Mouse (Mus musculus) olfactory bulb, adult 2 months (tissue): ENCODE measurements around the gene Actb. TPM values are rescaled to one million over a fixed set of nuclear protein-coding genes. Genes with fewer than 3 reads are reported as not detected.

Source experiments
- H3K27ac ChIP-seq: fragments of 200-500 bp; 2 replicates; pipeline ENCODE4 v1.5.1; 2012; ENCODE audit warnings: low read depth, low read length; ENCODE audit not compliant: insufficient read depth
- H3K4me1 ChIP-seq: fragments of 200-500 bp; 2 replicates; pipeline ENCODE4 v1.6.1; 2012; ENCODE audit warnings: low read length; ENCODE audit not compliant: control insufficient read depth, insufficient read depth
- H3K4me3 ChIP-seq: fragments of 200-500 bp; 2 replicates; pipeline ENCODE4 v1.5.1; 2012; ENCODE audit warnings: mild to moderate bottlenecking, low read depth, low read length, moderate library complexity; ENCODE audit not compliant: insufficient read depth
- CTCF ChIP-seq: fragments of 200-500 bp; IDR thresholded peaks from 2 replicates; pipeline ENCODE4 v1.5.1; 2012; ENCODE audit warnings: low read depth, mild to moderate bottlenecking, low read length, moderate library complexity; ENCODE audit not compliant: insufficient read depth
- POLR2A ChIP-seq: fragments of 200-500 bp; IDR thresholded peaks from 2 replicates; pipeline ENCODE4 v1.6.1; 2012; ENCODE audit warnings: mild to moderate bottlenecking, low read depth, low read length, moderate library complexity; ENCODE audit not compliant: insufficient read depth
- WGBS: fragments of 180-500 bp; shearing (Covaris S2); methylation state at CpG from one replicate; pipeline ENCODE4 v1.1.7; 2018; 5-methylcytosine and 5-hydroxymethylcytosine counted together
- polyA plus RNA-seq: library from polyadenylated mRNA; stranded (reverse); fragments of >200 nt; gene quantifications from 2 replicates; pipeline ENCODE4 v1.2.4, GENCODE M21; 2012; ENCODE audit warnings: low replicate concordance; ENCODE audit not compliant: missing spikeins, insufficient read depth, insufficient read length

Gene Actb
- polyA plus RNA-seq, 1 experiment = 1,129 TPM

DNA sequence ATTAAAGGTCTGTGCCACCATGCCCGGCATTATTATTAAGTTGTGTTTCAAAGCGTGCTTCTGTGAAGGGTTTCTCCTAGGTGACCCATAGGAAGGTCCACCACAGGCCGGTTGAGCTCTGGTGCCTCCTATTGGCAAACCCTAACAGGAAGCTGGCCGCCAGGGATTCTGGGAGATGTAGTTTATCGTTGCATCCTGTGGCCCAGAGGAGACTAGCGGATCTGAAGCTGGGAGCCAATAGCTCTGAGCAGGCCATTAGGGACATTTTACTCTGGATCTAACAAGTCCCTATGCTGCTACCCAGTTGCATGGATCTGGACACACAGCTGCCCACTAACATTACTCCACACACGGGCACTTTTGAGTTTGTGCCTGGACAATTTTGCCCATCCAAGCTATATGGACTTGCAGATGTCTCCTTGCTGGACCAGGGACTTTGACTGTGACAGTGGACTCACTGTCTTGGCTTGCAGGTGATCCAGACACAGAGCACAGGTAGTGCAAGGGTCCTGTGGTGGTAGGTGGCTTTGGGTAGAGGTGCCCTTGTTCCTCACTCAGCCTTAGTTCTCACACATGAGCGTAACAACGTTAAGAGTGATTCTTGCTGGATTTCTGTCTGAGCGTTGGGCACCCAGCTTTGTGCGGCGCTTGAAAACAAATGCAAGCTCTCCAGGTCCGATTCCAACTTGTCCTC lies 29.2 kb upstream of the Actb start:
- peak; percentile 37; the same call in 1 of the 2 replicates for TF ChIP-seq CTCF
- TF ChIP-seq POLR2A = no peak
- Histone ChIP-seq H3K4me1 (peaks cover 4% of the 10 kb centered on the region), H3K27ac (no peak overlapping the region), H3K4me3 (no peak overlapping the region; the same call in 1 of the 2 replicates)
- 21% methylated on average over 13 of the region's 13 CpGs for WGBS

DNA sequence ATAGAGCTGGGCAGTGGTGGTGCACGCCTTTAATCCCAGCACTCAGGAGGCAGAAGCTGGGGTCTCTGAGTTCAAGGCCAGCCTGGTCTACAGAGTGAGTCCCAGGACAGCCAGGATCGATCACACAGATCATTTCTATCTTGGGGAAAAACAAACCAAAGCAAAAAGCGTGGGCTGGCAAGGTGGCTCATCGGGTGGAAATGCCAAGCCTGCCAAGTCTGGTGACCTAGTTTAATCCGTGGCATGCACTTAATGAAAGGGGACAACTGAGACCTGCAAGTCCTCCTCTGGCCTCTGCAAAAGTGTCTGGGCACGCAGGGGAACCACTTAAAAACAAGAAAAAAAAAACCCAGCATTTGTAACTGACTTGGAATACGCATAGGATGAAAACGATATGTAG lies 26.2 kb upstream of the Actb start:
- Histone ChIP-seq H3K4me3 (no peak overlapping the region), H3K4me1 (peaks cover 8% of the 10 kb centered on the region), H3K27ac (no peak overlapping the region)
- TF ChIP-seq POLR2A (no peak), CTCF (no peak)
- 51% methylated on average over 8 of the region's 8 CpGs for WGBS

DNA sequence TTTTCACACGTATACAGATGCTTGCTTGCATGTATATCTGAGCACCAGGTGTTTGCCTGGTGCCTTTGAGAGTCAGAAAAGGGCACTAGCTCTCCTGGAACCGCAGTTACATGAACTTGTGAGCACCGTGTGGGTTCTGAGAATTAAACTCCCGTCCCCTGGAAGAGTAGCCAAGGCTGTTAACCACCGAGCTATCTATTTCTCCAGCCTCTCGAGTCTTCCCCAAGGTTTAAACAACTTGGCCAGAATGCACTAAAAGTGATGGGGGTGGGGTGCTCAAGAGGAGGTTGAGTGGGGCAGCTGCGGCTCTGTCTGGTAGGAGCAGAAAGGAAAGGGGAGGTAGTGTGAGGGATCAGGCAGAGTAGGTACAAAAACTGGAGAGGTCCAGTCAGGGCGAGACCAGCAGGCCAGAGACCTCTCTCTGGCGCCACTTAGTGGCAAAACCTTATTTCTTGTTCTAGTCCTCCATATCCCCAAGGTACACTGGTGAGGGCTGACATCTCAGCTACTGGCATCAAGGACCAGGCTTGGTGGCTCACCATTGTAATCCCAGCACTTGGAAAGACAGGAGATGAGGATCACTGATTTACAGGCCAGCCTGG lies 25.6 kb upstream of the Actb start:
- Histone ChIP-seq H3K4me1 (peaks cover 8% of the 10 kb centered on the region), H3K27ac (no peak overlapping the region), H3K4me3 (no peak overlapping the region)
- WGBS = 36% methylated on average over 9 of the region's 9 CpGs
- TF ChIP-seq POLR2A (no peak), CTCF (no peak; the same call in 1 of the 2 replicates)

DNA sequence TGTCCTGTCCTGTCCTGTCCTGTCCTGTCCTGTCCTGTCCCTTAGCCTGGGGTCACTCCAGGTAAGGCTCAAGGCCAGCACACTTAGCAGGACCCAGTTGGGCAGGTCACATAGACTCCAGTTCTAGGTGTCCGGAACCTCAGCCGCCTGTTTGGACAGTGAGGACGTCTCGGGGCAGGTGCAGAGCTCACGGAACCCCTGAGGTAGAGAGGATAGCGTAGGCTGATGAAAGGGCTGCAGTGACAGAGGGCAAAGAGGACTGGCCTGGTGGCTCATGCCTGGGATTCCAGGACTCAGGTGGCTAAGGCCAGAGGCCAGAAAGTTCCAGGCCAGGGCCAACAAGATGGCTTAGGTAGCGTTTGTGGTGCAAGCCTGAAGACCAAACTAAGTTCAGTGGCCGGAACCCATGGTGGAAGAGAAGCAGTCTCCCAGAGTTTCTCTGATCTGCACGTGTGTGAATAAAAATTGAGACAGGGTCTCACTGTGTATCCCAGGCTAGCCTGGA lies 24.7 kb upstream of the Actb start:
- Histone ChIP-seq H3K4me3 (no peak overlapping the region), H3K4me1 (peaks cover 8% of the 10 kb centered on the region), H3K27ac (no peak overlapping the region)
- 96% methylated on average over 9 of the region's 9 CpGs for WGBS
- no peak for TF ChIP-seq POLR2A
- TF ChIP-seq CTCF = no peak

DNA sequence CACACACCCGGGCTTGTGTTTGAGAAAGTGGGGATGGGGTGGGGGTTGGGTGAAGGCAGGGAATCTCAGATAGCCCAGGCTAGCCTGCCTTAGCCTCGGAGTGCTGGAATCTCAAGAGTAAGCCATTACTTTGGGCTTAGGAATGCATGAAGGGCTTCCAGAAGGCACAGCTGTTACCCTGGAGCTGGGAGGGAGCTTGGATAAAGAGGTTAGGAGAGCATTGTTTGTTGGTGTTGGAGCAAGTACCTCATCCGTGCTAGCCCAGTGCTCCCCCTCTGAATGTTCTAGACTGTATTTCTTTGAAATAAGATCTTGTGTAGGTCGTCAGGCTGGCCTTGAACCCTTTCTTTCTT lies 22.8 kb upstream of the Actb start:
- TF ChIP-seq POLR2A (no peak), CTCF (no peak)
- 17% methylated on average over 4 of the region's 4 CpGs for WGBS
- Histone ChIP-seq H3K4me1 (peaks cover 4% of the 10 kb centered on the region; the same call in 1 of the 2 replicates), H3K27ac (no peak overlapping the region), H3K4me3 (peak overlapping the region; percentile 51)

DNA sequence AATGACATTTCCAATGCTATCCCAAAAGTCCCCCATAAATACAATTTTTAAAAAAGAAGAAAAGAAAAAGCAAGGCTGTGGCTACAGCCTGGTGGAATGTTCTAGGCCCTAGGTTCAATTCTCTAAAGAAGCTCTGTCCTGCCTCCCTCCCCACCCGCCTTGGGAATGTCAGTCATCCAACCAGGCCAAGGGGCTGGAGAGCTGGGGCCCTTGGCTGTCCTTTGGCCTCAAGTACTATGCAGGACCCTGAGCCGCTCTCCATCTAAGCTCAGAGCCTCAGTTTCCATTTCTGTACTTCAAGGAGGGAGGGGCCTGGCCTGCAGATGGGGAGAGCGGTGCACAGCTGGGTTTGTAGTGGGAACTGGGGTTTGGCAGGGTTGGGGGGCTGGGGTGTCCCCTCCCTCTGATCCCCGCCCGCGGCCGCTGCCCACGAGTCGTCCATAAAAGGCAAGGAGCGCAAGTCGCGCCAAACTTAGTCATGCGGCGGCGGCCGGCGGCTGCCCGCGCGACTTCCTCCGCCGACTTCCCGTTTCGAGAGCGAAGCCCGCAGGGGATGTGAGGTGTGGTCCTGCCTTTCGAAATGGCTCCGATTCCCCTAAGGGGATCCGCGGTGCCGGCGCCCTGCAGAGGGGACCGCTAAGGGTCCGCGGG lies 22.3 kb upstream of the Actb start:
- TF ChIP-seq POLR2A (no peak), CTCF (no peak)
- Histone ChIP-seq H3K27ac (no peak overlapping the region), H3K4me3 (peak overlapping the region; percentile 51), H3K4me1 (peaks cover 4% of the 10 kb centered on the region; the same call in 1 of the 2 replicates)
- 5% methylated on average over 35 of the region's 35 CpGs for WGBS

DNA sequence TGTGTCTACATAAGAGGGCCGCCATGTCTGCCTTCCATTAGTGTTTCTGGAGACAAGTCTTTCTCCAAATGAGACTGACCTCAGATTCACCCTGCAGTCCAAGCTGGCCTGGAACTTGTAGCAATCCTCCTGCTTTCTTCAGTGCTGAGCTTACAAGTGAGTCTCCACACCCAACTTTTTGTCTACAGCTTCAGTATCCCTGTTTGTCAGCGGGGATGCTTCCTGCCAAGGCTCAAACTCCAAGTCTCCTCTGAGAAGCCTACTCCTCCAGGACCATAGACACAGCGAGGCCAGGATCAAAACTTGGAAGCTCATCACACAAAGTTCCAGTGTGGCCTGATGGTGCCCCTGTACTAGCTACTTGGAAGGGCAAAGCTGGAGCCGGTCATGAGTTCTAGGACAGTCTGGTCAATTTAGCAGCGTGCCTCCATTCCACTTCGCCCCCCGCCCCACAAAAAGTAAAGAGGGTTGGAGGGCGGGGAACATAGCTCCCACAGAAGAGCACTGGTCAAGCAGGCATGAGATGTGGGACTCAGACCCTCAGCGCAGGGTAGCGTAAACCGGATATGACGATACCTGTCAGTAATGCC lies 20.9 kb upstream of the Actb start:
- Histone ChIP-seq H3K4me1 (peaks cover 4% of the 10 kb centered on the region; the same call in 1 of the 2 replicates), H3K4me3 (no peak overlapping the region), H3K27ac (no peak overlapping the region)
- no peak for TF ChIP-seq POLR2A
- no peak for TF ChIP-seq CTCF
- 96% methylated on average over 12 of the region's 12 CpGs for WGBS

DNA sequence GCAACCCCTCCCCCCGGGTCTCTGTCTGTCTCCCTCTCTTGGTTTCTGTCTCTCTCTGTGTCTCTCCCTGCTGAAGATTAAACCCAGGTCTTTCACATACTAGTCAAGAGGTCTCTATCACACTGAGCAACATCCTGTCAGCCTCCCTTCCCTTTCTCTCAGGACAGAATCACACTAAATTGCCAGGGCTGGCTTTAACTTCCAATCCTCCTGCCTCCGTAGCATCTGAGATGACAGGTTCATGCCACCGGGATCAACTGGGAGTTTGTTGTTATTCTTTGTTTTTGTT lies 20.3 kb upstream of the Actb start:
- Histone ChIP-seq H3K4me3 (no peak overlapping the region), H3K27ac (no peak overlapping the region), H3K4me1 (peaks cover 4% of the 10 kb centered on the region; the same call in 1 of the 2 replicates)
- 52% methylated on average over 3 of the region's 3 CpGs for WGBS
- TF ChIP-seq POLR2A = no peak
- TF ChIP-seq CTCF = no peak
